Mouse (Mus musculus) activated CD4-positive, CD25-positive, alpha-beta regulatory T cell, adult 4 months (primary cell): ENCODE results near the gene Car14. TPM values are rescaled to one million over a fixed set of nuclear protein-coding genes. Genes with fewer than 3 reads are reported as not detected.

ENCODE experiments used
- ATAC-seq: one replicate; pipeline ENCODE4 v1.8.0; 2017
- polyA plus RNA-seq, 2 experiments: library from polyadenylated mRNA; unstranded; fragments of 100-300 nt; shearing (Covaris generic); gene quantifications; one replicate each; pipeline ENCODE4 v1.2.1; 2017

The Car14 gene
- polyA plus RNA-seq, 2 experiments from 2014 or later = not detected

DNA sequence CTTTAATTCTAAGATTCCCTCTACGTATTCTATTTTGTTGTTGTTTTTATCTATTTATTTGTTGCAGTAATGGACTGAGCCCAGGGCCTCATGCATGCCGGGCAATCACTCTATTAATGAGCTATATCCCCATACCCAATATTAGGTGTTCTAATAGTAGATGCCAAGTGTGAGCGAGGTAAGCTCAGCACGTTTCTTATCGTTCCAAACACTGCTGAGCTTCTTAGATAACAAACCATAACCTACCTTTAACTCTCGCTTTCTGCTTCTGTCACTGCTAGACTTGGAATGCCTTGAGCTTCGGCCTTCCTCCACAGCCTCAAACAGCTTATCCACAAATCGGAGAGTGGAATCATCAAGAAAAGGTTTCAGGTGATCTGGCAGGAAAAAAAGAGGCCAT is 53.2 kb downstream of the Car14 start:
- no peak for ATAC-seq

GRCm38 (mm10) chr3:95850611-95851010 is 53.9 kb downstream of the Car14 start:
- no peak for ATAC-seq

Other genes with a start within 250 kb of the Car14 start
- gene Mcl1, start 245.9 kb downstream of the Car14 start, polyA plus RNA-seq = 10 to 100 TPM; 62.9 to 76.7 TPM
- 1 to 10 TPM; 3.2 to 3.5 TPM for gene Adamtsl4, start 216.8 kb downstream of the Car14 start, polyA plus RNA-seq
- gene Ecm1, start 165.1 kb downstream of the Car14 start, polyA plus RNA-seq = 100 to 1,000 TPM; 115 to 149 TPM
- gene Tars2, start 144.5 kb downstream of the Car14 start, polyA plus RNA-seq = 10 to 100 TPM; 67.4 to 73.6 TPM
- 10 to 100 TPM; 22.7 to 26.4 TPM for gene Rprd2, start 85.8 kb downstream of the Car14 start, polyA plus RNA-seq
- gene Prpf3, start 48.8 kb downstream of the Car14 start, polyA plus RNA-seq = 10 to 100 TPM; 31.7 to 44.5 TPM
- gene Mrps21, start 33.2 kb downstream of the Car14 start, polyA plus RNA-seq = 100 to 1,000 TPM; 334 to 354 TPM
- gene Ciart, start 22.4 kb downstream of the Car14 start, polyA plus RNA-seq = 1 to 10 TPM; 4.4 to 7.0 TPM
- 1 to 10 TPM; 1.2 to 1.5 TPM for gene BC028528, start 12.7 kb downstream of the Car14 start, polyA plus RNA-seq
- gene Aph1a, start 10.7 kb downstream of the Car14 start, polyA plus RNA-seq = 10 to 100 TPM; 32.2 to 44.2 TPM
- gene Anp32e, start 24.6 kb upstream of the Car14 start, polyA plus RNA-seq = 100 to 1,000 TPM; 162 to 218 TPM
- gene Plekho1, start 91.3 kb upstream of the Car14 start, polyA plus RNA-seq = 10 to 100 TPM in 1 of 2 experiments, 1 to 10 TPM in 1; 7.5 to 12.8 TPM
- 10 to 100 TPM; 18.8 to 22.7 TPM for gene Vps45, start 153.8 kb upstream of the Car14 start, polyA plus RNA-seq
- gene Otud7b, start 199.8 kb upstream of the Car14 start, polyA plus RNA-seq = 10 to 100 TPM in 1 of 2 experiments, 1 to 10 TPM in 1; 8.0 to 12.0 TPM